Mouse (Mus musculus) liver, embryonic 11.5 days (tissue): ENCODE data around the gene Lrrc4c. TPM values are rescaled to one million over a fixed set of nuclear protein-coding genes. Genes with fewer than 3 reads are reported as not detected.

ENCODE experiments used
- ATAC-seq: fragments of 200-750 bp; cut with Nextera tagmentation; replicated peaks from 2 replicates; pipeline ENCODE4 v1.8.0; 2017; ENCODE audit warnings: moderate number of reproducible peaks, mild to moderate bottlenecking, moderate TSS enrichment, moderate library complexity; ENCODE audit not compliant: low FRiP score
- DNase-seq: peaks from one replicate; pipeline ENCODE4 v3.0.0-alpha.2; 2017; ENCODE audit warnings: low spot score
- H3K27ac ChIP-seq: fragments of 300-500 bp; sonication (generic); 2 replicates; pipeline ENCODE4 v1.5.1; 2014; ENCODE audit warnings: mild to moderate bottlenecking, low read depth, low read length, control low read depth
- H3K27me3 ChIP-seq: fragments of 300-500 bp; sonication (generic); replicated peaks from 2 replicates; pipeline ENCODE4 v1.6.1; 2014; ENCODE audit warnings: low read length, mixed read lengths; ENCODE audit not compliant: control insufficient read depth, insufficient read depth
- H3K36me3 ChIP-seq: fragments of 300-500 bp; sonication (generic); 2 replicates; pipeline ENCODE4 v1.6.1; 2014; ENCODE audit warnings: mild to moderate bottlenecking, low read length, moderate library complexity, mixed read lengths; ENCODE audit not compliant: control insufficient read depth, insufficient read depth
- H3K4me1 ChIP-seq: fragments of 300-500 bp; sonication (generic); replicated peaks from 2 replicates; pipeline ENCODE4 v1.6.1; 2014; ENCODE audit warnings: low read length, mixed read lengths; ENCODE audit not compliant: control insufficient read depth, insufficient read depth
- H3K4me2 ChIP-seq: fragments of 300-500 bp; sonication (generic); 2 replicates; pipeline ENCODE4 v1.6.1; 2014; ENCODE audit warnings: mild to moderate bottlenecking, control low read depth, moderate library complexity
- H3K4me3 ChIP-seq: fragments of 300-500 bp; sonication (generic); 2 replicates; pipeline ENCODE4 v1.5.1; 2014; ENCODE audit warnings: low read depth, low read length, control low read depth
- H3K9ac ChIP-seq: fragments of 300-500 bp; sonication (generic); 2 replicates; pipeline ENCODE4 v1.6.1; 2014; ENCODE audit warnings: low read depth, low read length, control low read depth
- H3K9me3 ChIP-seq: fragments of 300-500 bp; sonication (generic); 2 replicates; pipeline ENCODE4 v1.6.1; 2016; ENCODE audit warnings: low read length, inconsistent platforms, mixed read lengths; ENCODE audit not compliant: control insufficient read depth
- WGBS: fragments of 180-500 bp; shearing (Covaris S2); extraction: QIAGEN DNeasy Blood & Tissue Kit; methylation state at CpG from one replicate; pipeline ENCODE4 v1.1.7; 2014; 5-methylcytosine and 5-hydroxymethylcytosine counted together
- polyA plus RNA-seq: library from polyadenylated mRNA; unstranded; fragments of >200 nt; fragmentation: Nextera tagmentation; extraction: Ambion mirVana; gene quantifications from 2 replicates; pipeline ENCODE4 v1.2.1, GENCODE M21; 2014

Gene Lrrc4c
- polyA plus RNA-seq, 1 experiment from 2014 or later, result 0.75 TPM

DNA sequence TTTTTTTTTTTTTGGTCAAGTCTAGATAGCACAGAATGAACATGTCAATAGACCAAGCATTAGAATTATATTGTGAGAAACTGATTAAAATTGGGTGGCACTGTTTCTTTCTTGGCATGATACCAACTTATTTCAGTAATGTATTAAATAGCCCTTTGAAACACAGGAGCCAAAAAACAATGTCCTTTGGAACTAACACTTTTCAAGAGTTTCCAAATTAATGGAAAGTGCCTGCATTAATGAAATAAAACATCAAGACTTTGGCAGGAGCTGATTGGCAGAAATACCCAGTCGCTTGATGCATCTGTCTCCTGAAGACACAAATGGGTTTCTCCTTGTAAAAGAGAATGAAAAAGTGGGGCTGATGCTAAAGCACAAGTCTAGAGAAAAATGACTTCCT, 1184.5 kb downstream of the Lrrc4c start:
- DNase-seq, result no peak

DNA sequence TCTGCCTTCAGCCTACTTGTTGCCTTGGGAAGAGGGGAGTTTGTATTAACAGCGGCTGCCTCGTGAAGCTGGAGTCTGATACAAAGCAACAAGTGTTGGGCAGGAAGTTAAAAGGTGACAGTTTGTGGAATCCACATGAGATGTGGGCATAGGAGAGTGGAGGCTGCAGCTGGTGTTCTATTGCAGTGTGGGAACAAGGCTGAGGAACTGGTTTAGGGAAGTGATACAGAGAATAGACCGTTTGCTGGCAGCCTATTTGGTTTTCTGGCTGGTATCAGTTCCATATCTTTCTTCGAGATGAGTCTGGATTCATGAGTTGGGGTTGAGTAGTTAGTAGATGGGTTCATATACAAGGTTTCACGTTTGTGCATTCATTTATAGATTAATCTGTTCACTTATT, 1186.9 kb downstream of the Lrrc4c start:
- ATAC-seq (no peak), DNase-seq (no peak)
- H3K27ac ChIP-seq, result no peak overlapping the region
- no peaks in the 10 kb centered on the region for H3K27me3 ChIP-seq
- H3K4me3 ChIP-seq, result no peak overlapping the region
- no peak overlapping the region for H3K9ac ChIP-seq
- WGBS, result 57% methylated on average over 5 of the region's 5 CpGs
- no peak overlapping the region for H3K4me2 ChIP-seq
- H3K36me3 ChIP-seq, result no peaks in the 10 kb centered on the region
- no peaks in the 10 kb centered on the region for H3K9me3 ChIP-seq
- H3K4me1 ChIP-seq, result no peaks in the 10 kb centered on the region

More for the DNA sequence above, 1184.5 kb downstream of the Lrrc4c start:
- no peaks in the 10 kb centered on the region for H3K27me3 ChIP-seq
- WGBS, result 79% methylated on average over 1 of the region's 1 CpGs
- H3K4me2 ChIP-seq, result no peak overlapping the region
- no peak overlapping the region for H3K9ac ChIP-seq
- H3K36me3 ChIP-seq, result no peaks in the 10 kb centered on the region
- no peak overlapping the region for H3K27ac ChIP-seq
- no peak overlapping the region for H3K4me3 ChIP-seq
- no peaks in the 10 kb centered on the region for H3K9me3 ChIP-seq
- H3K4me1 ChIP-seq, result no peaks in the 10 kb centered on the region
- ATAC-seq, result no peak

- Histone ChIP-seq H3K9me3 (no peaks in the 10 kb centered on the region), H3K9ac (no peak overlapping the region), H3K4me1 (no peaks in the 10 kb centered on the region), H3K4me3 (no peak overlapping the region), H3K36me3 (no peaks in the 10 kb centered on the region), H3K27ac (no peak overlapping the region), H3K4me2 (no peak overlapping the region), H3K27me3 (no peaks in the 10 kb centered on the region)
- 61% methylated on average over 2 of the region's 2 CpGs for WGBS
- DNase-seq (no peak), ATAC-seq (no peak)
Measured at GRCm38 (mm10) chr2:97524256-97524922, 1206.4 kb downstream of the Lrrc4c start.

GRCm38 (mm10) chr2:97525107-97525506, 1207.1 kb downstream of the Lrrc4c start:
- WGBS, result 83% methylated on average over 2 of the region's 2 CpGs
- Histone ChIP-seq H3K27me3 (no peaks in the 10 kb centered on the region), H3K9me3 (no peaks in the 10 kb centered on the region), H3K27ac (no peak overlapping the region), H3K36me3 (no peaks in the 10 kb centered on the region), H3K9ac (no peak overlapping the region), H3K4me3 (no peak overlapping the region), H3K4me2 (no peak overlapping the region), H3K4me1 (no peaks in the 10 kb centered on the region)
- ATAC-seq (no peak), DNase-seq (no peak)

DNA sequence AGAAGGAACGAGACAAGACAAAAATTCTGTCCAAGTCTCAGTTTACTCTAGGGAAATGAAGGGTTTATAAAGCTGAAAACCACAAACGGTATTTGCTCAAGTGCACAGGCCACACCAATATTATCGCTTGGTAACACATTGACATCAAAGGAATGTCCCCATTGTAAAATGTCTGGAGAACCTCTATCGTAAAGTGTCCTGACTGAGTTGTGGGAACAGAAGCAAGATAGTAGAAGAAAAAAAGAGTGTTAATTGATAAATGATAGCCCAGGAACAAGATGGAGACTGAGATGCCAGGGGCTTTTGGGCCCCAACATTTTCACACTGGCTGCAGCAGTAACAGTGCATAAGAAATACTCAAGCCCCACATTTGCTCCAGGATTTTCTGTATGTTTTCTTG, 1212.7 kb downstream of the Lrrc4c start:
- ATAC-seq (no peak), DNase-seq (no peak)
- Histone ChIP-seq H3K4me2 (no peak overlapping the region), H3K9me3 (no peaks in the 10 kb centered on the region), H3K27ac (no peak overlapping the region), H3K36me3 (no peaks in the 10 kb centered on the region), H3K4me3 (no peak overlapping the region), H3K4me1 (no peaks in the 10 kb centered on the region), H3K27me3 (no peaks in the 10 kb centered on the region), H3K9ac (no peak overlapping the region)
- WGBS, result 67% methylated on average over 4 of the region's 4 CpGs

DNA sequence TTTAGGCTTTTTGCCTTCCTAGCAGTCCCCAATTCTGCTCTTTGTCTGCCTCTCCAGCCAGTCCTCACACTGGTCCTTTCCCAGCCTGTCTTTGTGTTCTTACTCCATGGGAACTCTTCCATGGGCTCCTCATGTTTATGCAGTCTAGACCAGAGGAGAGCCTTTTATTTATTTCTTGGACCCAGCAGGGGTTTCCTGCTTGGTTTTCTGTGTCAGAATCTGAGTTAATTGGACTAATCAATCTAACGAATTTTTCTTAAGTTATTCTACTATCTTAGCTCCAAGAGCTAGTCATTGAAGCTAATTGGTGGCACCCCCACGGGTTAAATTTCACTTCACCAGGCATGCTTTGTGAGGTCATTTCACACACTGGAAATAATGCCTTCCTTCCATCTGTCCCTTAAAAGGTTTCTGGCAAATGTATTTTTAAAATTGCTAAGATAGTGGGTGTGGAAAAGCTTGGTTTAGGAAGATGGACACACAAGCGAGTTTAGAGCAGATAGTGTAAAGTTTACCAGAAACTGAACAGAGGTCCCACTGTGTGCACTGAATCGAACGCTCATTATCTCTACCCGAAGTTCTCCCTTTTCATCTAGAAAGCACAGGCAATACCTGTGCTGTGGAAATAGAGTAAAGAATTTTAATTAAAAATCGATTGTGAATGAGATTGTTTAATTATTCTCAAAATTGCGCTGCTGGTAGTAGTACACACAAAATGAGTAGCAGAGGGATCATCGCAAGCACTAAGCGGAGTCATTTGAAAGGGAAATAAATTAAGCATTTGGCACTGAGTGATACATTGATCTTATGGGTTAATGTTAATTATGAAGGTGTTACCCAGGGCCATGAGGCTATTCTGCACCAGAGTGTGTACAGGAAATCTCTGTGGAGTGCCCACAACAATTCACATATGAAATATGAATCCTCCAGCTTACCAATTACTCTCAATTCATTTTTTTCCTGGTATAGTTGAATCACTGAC, 1226.0 kb downstream of the Lrrc4c start:
- Histone ChIP-seq H3K9ac (no peak overlapping the region), H3K27me3 (no peaks in the 10 kb centered on the region), H3K27ac (no peak overlapping the region), H3K36me3 (no peaks in the 10 kb centered on the region), H3K4me1 (no peaks in the 10 kb centered on the region), H3K4me2 (no peak overlapping the region), H3K4me3 (no peak overlapping the region), H3K9me3 (no peaks in the 10 kb centered on the region)
- DNase-seq (no peak), ATAC-seq (no peak)
- 73% methylated on average over 10 of the region's 10 CpGs for WGBS

DNA sequence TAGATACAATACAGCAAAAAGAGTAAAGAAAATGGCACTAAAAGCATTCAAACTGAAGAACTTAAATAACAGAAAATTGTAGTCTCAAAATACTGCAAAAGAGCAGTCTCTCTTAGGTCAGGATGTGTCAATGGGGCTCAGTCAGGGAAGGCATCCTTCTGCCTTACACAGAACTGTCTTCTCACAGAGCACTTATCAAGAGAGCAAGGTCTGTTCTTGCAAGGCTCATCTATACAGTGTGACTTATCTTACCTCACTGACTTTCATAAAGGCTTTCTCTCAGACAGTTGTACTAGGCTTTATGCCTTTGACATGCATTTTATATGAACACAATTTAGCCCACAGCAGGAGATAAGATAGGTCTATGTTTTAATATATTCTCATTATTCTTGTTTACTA, 1226.7 kb downstream of the Lrrc4c start:
- no peak overlapping the region for H3K27ac ChIP-seq
- DNase-seq (no peak), ATAC-seq (no peak)
- H3K4me2 ChIP-seq, result no peak overlapping the region
- no peak overlapping the region for H3K9ac ChIP-seq
- no peak overlapping the region for H3K4me3 ChIP-seq
- no peaks in the 10 kb centered on the region for H3K27me3 ChIP-seq
- no peaks in the 10 kb centered on the region for H3K36me3 ChIP-seq
- no peaks in the 10 kb centered on the region for H3K4me1 ChIP-seq
- H3K9me3 ChIP-seq, result no peaks in the 10 kb centered on the region

DNA sequence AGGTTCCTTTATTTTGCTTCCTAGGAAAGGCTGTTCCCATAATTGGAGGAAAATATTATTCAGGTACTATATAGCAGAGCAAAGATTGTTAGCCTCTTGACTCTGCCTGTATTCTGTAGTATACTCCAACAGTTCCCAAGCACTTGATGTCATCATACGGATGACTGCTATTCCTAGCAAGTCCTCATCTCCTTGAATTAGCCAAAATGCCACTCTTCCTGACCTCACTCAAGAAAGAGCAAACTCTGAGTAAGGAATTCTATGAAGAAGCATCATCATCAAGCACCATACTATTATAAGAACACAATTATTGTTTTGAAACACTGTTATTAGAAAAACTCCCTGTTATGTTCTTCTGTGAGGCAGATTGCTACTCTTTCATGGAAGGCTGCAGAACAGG, 1228.0 kb downstream of the Lrrc4c start:
- Histone ChIP-seq H3K4me3 (no peak overlapping the region), H3K4me1 (no peaks in the 10 kb centered on the region), H3K27ac (no peak overlapping the region), H3K4me2 (no peak overlapping the region), H3K27me3 (no peaks in the 10 kb centered on the region), H3K9me3 (no peaks in the 10 kb centered on the region), H3K9ac (no peak overlapping the region), H3K36me3 (no peaks in the 10 kb centered on the region)
- ATAC-seq (no peak), DNase-seq (no peak)
- WGBS, result 84% methylated on average over 1 of the region's 1 CpGs

- no peaks in the 10 kb centered on the region for H3K27me3 ChIP-seq
- no peak overlapping the region for H3K27ac ChIP-seq
- H3K4me1 ChIP-seq, result no peaks in the 10 kb centered on the region
- H3K9ac ChIP-seq, result no peak overlapping the region
- H3K36me3 ChIP-seq, result no peaks in the 10 kb centered on the region
- ATAC-seq, result no peak
- 53% methylated on average over 2 of the region's 2 CpGs for WGBS
- DNase-seq, result no peak
- no peak overlapping the region for H3K4me2 ChIP-seq
- no peak overlapping the region for H3K4me3 ChIP-seq
- no peaks in the 10 kb centered on the region for H3K9me3 ChIP-seq
Measured at GRCm38 (mm10) chr2:97564509-97564908, 1246.5 kb downstream of the Lrrc4c start.
